Mouse (Mus musculus) neutrophil, adult 5-6 weeks (primary cell): ENCODE measurements around the gene Sema4c. TPM values are rescaled to one million over a fixed set of nuclear protein-coding genes. Genes with fewer than 3 reads are reported as not detected.

Experiments used
- ATAC-seq: fragments of 151-379, 151-347 bp; 2 replicates; pipeline ENCODE4 v1.8.0; 2017; ENCODE audit warnings: mild to moderate bottlenecking, moderate TSS enrichment; ENCODE audit not compliant: insufficient number of reproducible peaks, poor library complexity, low FRiP score, severe bottlenecking; ENCODE audit errors: extremely low read depth
- total RNA-seq: library from RNA; stranded (forward); fragments of 200-1000 nt; gene quantifications from 2 replicates; pipeline ENCODE4 v1.2.3, GENCODE M21; 2017

The Sema4c gene
- total RNA-seq, 1 experiment from 2014 or later = not detected

- ATAC-seq = no peak
These were observed 35.9 kb downstream of the Sema4c start for GRCm38 (mm10) chr1:36522210-36522609.

DNA sequence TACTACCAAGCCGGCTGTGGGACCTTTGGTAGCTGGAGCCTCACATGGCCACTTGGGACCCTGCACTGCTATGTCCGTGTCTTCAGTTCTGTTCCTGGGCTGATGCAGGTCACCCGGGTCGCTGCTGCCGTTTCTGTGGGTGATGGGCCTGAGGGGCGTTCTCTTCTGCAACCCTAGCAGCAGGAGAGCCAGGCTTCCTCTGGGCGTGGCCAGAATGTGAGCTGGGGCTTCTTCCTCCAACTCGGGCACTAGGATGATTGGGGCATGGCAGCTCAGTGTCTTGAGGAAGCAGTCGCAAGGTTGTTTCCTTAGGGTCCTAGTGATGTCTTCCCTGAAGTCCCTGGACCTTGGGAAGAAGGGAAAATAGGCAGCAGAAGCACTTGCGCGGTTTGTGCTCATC, 38.5 kb downstream of the Sema4c start:
- no peak for ATAC-seq

- ATAC-seq = no peak
These were observed 39.9 kb downstream of the Sema4c start for GRCm38 (mm10) chr1:36518259-36518658.

- no peak for ATAC-seq
These were observed 44.4 kb downstream of the Sema4c start for GRCm38 (mm10) chr1:36513718-36514117.

GRCm38 (mm10) chr1:36513310-36513709, 44.8 kb downstream of the Sema4c start:
- no peak for ATAC-seq

- no peak for ATAC-seq
These were observed 45.2 kb downstream of the Sema4c start for GRCm38 (mm10) chr1:36512966-36513280.

DNA sequence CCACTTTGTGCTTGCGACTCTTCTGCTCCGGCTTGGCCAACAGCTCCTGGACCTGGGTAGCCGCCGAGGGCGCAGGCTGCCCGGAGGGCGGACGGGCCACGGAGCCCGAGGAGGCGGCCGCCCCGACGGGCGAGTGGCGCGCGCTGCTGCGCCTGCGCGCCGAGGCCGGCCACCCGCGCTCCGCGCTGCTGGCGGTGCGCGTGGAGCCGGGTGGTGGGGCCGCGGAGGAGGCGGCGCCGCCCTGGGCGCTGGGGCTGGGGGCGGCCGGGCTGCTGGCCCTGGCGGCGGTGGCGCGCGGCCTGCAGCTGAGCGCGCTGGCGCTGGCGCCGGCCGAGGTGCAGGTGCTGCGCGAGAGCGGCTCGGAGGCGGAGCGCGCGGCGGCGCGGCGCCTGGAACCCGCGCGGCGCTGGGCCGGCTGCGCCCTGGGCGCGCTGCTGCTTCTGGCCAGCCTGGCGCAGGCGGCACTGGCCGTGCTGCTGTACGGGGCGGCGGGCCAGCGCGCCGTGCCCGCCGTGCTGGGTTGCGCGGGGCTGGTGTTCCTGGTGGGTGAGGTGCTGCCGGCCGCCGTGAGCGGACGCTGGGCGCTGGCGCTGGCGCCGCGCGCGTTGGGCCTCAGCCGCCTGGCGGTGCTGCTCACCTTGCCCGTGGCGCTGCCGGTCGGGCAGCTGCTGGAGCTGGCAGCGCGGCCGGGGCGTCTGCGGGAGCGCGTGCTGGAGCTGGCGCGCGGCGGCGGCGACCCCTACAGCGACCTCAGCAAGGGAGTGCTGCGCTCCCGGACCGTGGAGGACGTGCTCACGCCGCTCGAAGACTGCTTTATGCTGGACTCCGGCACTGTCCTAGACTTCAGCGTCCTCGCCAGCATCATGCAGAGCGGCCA, 45.8 kb downstream of the Sema4c start:
- no peak for ATAC-seq

- ATAC-seq = peak; percentile 93
These were observed 46.7 kb downstream of the Sema4c start, which contains the start of gene Cnnm3 for GRCm38 (mm10) chr1:36511289-36512021. TSS of gene Cnnm3 (plus strand) at chr1:36511867.

DNA sequence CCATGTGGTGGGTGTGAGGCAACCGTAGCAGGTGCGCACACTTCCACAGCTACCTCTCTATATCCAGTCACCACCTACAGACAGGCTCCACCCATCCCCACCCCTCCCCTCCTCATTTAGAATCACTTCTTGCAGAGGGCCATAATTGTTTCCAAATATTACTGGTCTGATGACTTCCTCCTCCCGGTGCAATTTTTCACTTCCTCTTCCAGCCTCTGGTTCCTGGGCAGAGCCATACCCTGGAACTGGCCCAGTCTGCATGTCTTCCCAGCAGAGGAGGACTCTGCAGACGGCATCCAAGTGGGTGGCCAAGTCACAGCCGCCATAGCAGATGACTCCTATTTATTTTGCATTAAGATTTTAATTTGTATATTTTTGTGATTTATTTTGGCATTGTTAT, 49.9 kb downstream of the Sema4c start:
- peak; percentile 31; the same call in 1 of the 2 replicates for ATAC-seq

GRCm38 (mm10) chr1:36501261-36501660, 56.9 kb downstream of the Sema4c start:
- peak; percentile 76 for ATAC-seq

Other genes starting within 250 kb of the Sema4c start
- 57.2 and 67.0 TPM in 2 replicates for gene Kansl3, start 189.2 kb downstream of the Sema4c start, total RNA-seq
- gene Fer1l5, start 186.1 kb downstream of the Sema4c start, total RNA-seq = 0.35 TPM in 1 of 2 replicates, not detected in the other
- 13.0 and 14.9 TPM in 2 replicates for gene Lman2l, start 113.1 kb downstream of the Sema4c start, total RNA-seq
- gene Cnnm4, start 86.7 kb downstream of the Sema4c start, total RNA-seq = 15.6 and 15.8 TPM in 2 replicates
- gene Cnnm3, start 46.5 kb downstream of the Sema4c start, total RNA-seq = 16.2 and 20.8 TPM in 2 replicates
- gene Ankrd23, start 21.5 kb downstream of the Sema4c start, total RNA-seq = 18.6 and 20.3 TPM in 2 replicates
- gene Gm42417, start 18.9 kb downstream of the Sema4c start, total RNA-seq = not detected in 2 replicates
- gene Ankrd39, start 10.9 kb downstream of the Sema4c start, total RNA-seq = 11.8 and 12.2 TPM in 2 replicates
- gene Fam178b, start 124.8 kb upstream of the Sema4c start, total RNA-seq = not detected in 2 replicates
- gene Cox5b, start 133.1 kb upstream of the Sema4c start, total RNA-seq = 136 and 171 TPM in 2 replicates
- gene 4933424G06Rik, start 151.8 kb upstream of the Sema4c start, total RNA-seq = not detected in 2 replicates
- 53.7 and 59.8 TPM in 2 replicates for gene Actr1b, start 156.1 kb upstream of the Sema4c start, total RNA-seq
- 7.1 and 12.8 TPM in 2 replicates for gene Zap70, start 203.4 kb upstream of the Sema4c start, total RNA-seq